Mouse (Mus musculus): Measurements from ENCODE around the gene Gm9573. TPM values are rescaled to one million over a fixed set of nuclear protein-coding genes. Genes with fewer than 3 reads are reported as not detected.
A peak's percentile ranks its signal among the peaks of the same experiment; 100 is the strongest.

Gm9573 gene
- not detected for polyA plus RNA-seq (2017; shearing (Covaris generic))

DNA sequence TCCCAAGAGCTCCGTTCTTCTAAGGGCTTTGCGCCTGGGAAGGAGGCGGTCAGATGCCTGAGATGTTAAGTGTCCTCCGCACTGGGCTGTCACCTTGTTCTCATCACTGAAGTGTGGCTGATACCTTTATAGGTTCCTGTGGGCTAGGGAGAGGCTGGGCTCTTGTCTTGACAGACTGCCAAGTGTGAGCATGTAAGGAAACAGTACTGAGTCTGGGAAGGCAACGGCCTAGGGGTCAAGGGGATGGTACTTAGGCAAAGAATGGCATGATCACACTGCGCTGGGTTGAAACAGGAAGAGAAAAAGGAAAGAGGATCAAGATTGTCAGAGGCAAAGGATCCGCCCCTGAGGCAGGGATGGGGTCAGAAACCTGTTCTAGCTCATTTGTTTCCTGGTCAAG, at the start of gene Gm9573:
TSS of gene Gm9573 (minus strand) at position 101 of the 400 bp plus-strand sequence.
- no peak for ATAC-seq

GRCm38 (mm10) chr17:35673416-35674035, 47.1 kb upstream of the Gm9573 start, which contains the start of gene Gtf2h4:
Gtf2h4 (minus strand) TSS chr17:35673739.
- peak; percentile 99 for ATAC-seq

GRCm38 (mm10) chr17:35672527-35672926, 46.1 kb upstream of the Gm9573 start:
- no peak for ATAC-seq

DNA sequence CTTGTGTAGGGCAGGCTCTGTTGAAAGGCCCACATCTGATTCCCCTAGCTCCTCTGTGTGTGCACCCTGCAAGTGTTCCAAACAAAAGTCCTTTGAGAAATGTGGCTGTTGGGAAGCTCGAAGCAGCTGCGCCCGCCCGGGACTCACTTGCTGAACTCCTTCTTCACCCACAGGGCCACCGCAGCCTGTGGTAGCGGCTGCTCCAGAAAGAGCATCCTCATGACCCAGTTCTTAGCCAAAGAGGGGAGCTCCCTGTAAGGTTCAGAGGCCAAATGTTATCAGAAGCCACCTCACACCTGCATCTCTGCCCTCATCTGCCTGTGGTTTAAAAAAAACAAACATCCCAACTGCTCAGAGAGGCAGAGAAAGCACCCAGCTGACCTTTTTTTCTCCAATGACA, 45.4 kb upstream of the Gm9573 start:
- ATAC-seq: no peak

GRCm38 (mm10) chr17:35669731-35670130, 43.3 kb upstream of the Gm9573 start:
- ATAC-seq: no peak

DNA sequence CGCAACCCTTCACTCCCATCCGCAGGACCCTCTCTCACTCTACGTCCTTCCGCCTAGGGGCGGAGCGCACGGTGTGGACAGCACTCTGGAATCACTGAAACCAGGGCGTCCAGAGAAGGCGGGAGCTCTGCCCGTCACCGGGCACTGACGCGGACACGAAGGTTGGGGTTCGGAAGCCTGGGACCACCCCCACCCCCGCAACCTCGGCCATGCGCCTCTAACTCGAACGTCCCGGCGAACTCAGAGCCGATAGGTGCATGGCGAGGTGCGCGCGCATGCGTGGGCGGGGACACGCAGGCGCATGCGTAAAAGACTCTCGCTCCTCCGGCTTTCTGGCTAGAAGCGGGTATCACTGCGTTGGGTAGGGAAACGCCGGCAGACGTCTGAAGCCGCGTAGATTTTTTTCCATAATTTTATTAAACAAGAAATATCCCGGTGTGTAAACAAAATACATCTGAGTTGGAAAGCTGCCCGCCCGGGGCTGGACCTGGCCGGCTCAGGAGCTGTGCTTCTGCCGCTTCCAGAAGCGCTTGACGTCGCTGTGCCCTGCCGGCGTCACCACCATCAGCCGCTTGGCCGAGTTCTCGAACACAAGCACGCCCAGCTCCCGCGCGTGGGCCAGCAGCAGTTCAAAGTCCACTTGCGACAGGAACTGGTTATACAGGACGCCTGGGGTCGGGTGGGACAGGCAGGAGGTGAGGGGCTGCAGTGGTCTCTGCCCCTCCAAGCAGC, 41.1 kb upstream of the Gm9573 start, which contains the start of gene Vars2:
TSS of gene Vars2 (minus strand) at position 259 of the 732 bp plus-strand sequence.
- ATAC-seq: peak; percentile 83

DNA sequence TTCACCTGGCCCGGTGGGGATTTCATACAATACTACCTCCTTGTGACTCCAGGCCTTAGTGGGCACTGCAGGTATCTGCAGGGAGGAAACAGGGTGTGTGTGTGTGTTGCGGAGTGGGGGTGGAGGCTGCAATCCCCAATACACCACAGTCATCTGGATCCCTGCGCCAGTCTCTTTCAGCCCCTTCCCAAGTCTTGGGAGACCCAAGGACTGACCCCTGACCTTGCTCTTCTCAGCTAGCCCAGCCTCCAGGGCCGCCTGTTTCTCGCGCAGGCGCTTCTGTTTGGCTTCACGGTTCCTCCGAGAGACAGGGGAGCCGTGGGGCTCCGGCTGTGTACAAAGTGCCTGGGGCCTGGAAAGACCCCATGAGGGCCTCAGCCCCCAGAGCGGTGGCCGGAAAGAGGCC, 40.4 kb upstream of the Gm9573 start:
- ATAC-seq: peak; percentile 14

- no peak for ATAC-seq
Observed at GRCm38 (mm10) chr17:35665957-35666515, 39.6 kb upstream of the Gm9573 start.

GRCm38 (mm10) chr17:35653086-35653485, 26.6 kb upstream of the Gm9573 start:
- no peak for ATAC-seq

GRCm38 (mm10) chr17:35649429-35649828, 23.0 kb upstream of the Gm9573 start:
- ATAC-seq: no peak

GRCm38 (mm10) chr17:35643609-35644236, 17.3 kb upstream of the Gm9573 start, which contains the start of gene Mucl3:
Mucl3 (minus strand) TSS chr17:35643695.
- no peak for ATAC-seq

- no peak for ATAC-seq
Observed at GRCm38 (mm10) chr17:35639352-35639751, 12.9 kb upstream of the Gm9573 start.

GRCm38 (mm10) chr17:35638475-35639190, 12.2 kb upstream of the Gm9573 start:
- peak; percentile 86 for ATAC-seq

DNA sequence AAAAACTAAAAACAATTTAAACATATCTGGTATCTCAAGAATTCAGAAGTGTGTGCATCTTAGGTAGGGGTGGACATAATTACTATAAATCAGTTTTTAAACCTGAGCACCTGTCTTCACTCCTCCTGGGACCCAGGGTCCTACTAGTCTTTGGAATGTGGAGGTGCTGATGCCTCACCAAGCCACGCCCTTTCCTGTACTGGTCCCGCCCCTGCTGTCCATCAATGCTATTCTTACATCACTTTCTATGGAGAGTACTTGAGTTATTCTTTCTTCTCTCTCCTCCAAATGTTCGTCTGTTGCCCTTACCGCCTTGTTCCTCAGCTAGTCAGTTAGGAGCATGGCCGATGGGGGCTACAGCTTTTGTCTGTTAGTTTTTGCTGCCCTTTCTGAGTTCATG, 9.9 kb upstream of the Gm9573 start:
- ATAC-seq: no peak

- peak; percentile 68 for ATAC-seq
Observed at GRCm38 (mm10) chr17:35635699-35636111, 9.3 kb upstream of the Gm9573 start.

DNA sequence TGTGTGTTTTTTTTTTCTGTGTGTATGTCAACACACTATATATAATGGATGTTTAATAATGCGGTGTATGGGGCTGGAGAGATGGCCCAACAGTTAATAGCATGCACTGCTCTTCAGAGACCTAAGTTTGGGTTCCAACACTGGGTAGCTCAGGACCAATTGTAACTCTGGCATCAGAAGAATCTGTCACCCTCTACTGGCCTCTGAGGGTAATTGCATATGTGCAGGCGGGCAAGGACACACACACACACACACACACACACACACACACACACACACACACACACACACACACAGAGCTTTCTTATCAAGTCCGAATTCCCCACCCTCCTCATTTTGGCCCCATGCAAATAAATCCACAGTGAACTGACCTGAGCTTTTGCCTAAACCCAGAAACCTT, 8.8 kb upstream of the Gm9573 start:
- no peak for ATAC-seq

DNA sequence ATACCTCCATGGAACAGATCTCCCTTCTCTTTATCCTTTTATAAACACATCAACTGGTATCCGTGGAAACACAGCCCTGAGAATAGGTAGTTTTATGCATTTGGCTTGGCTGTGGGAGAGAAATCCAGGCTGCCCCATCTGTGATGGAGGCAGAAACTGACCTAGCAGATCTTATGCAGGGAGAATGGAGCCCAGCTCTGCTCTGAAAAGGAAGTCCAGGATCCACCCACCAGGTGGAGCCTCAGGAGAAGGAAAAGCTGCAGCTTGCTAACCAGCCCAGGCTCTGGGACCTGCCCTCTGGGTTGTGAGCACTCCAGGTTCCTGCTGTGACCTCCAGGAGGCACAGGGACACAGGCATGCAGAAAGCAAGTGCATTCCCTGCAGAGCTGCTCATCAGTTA, 7.6 kb upstream of the Gm9573 start:
- ATAC-seq: no peak

DNA sequence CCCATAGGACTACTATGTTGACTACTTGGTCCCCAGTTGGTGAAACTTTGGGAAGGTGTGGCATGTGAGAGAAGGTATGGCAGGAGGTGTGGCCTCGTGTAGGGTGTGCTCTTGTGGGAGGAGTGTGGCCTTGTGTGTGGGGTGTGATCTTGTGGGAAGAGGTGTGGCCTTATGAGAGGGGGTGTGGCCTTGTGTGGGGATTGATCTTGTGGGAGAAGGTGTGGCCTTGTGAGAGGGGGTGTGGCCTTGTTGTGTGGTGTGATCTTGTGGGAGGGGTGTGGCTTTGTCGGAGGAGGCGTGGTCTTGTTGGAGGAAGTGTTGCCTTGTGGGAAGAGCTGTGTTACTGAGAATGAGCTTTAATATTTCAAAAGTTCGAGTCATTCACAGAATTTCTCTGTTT, 9.3 kb downstream of the Gm9573 start:
- no peak for ATAC-seq

GRCm38 (mm10) chr17:35601736-35602354, 24.6 kb downstream of the Gm9573 start:
- no peak for ATAC-seq

DNA sequence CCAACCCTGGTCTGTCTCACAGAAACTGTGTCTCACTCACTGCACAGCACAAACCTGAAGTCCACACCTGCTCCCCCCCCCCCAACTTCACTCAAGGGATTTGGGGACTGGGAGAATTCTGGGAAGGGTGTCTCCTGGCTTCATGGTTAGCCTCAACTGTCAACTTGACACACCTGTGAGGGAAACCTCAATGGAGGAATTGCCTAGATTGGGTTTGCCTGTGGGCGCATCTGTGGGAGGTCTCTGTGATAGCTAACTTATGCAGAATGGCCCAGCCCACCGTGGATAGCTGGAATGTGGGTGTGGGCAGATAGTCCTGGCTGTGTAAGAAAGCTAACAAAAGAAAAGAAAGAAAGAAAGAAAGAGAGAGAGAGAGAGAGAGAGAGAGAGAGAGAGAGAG, 25.2 kb downstream of the Gm9573 start, which contains the start of gene Sfta2:
TSS of gene Sfta2 (plus strand) at position 301 of the 400 bp plus-strand sequence.
- no peak for ATAC-seq

DNA sequence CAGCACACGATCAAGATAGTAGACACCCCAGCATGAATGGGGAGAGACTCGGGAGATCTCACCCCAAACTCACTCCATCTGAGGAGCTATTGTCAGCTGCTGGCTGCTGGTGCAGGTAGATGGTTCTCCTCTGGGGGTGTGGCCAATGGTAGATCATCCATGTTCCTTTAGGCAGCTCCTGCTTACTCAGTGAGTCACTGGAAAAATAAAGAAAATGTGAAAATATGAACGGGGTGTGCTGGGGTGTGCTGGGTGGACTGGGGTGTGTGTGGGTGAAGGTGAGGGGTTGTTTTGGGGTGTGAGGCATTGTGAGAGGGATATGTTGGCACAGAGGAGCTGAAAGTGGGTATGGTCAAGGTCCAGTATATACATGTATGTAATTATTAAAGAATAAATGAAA, 29.0 kb downstream of the Gm9573 start:
- no peak for ATAC-seq

- no peak for ATAC-seq
Observed at GRCm38 (mm10) chr17:35594456-35594855, 32.0 kb downstream of the Gm9573 start.
